Mouse (Mus musculus): ENCODE data around the gene Rsph1.

GRCm38 (mm10) chr17:31275181-31275580, 2.0 kb downstream of the Rsph1 start:
- TF ChIP-seq USF1 (IDR thresholded peaks at IDR 0.05; ENCODE audit: low read depth) = no peak
- no peak for TF ChIP-seq POLR2A (IDR thresholded peaks at IDR 0.05; ENCODE audit: insufficient read length, low read depth)
- TF ChIP-seq CEBPB (IDR thresholded peaks at IDR 0.05; ENCODE audit: insufficient read depth, poor library complexity, severe bottlenecking) = no peak
- no peak for TF ChIP-seq E2F4 (IDR thresholded peaks at IDR 0.05; ENCODE audit: insufficient read depth)
- no peak for TF ChIP-seq MYOD1 (IDR thresholded peaks at IDR 0.05; ENCODE audit: control insufficient read depth in 1 of 3, insufficient read length in 2 of 3, low read depth in 2 of 3)
- TF ChIP-seq TCF3 (IDR thresholded peaks at IDR 0.05; ENCODE audit: insufficient read length, low read depth) = no peak
- no peak for TF ChIP-seq MYOG (IDR thresholded peaks at IDR 0.05; ENCODE audit: control insufficient read depth in 1 of 3, insufficient read depth in 1 of 3, insufficient read length in 2 of 3, low read depth in 2 of 3)
- no peak for TF ChIP-seq MAX (IDR thresholded peaks at IDR 0.05; ENCODE audit: low read depth)
- no peak for TF ChIP-seq TCF12 (IDR thresholded peaks at IDR 0.05; ENCODE audit: insufficient read depth, poor library complexity, severe bottlenecking)
- TF ChIP-seq SRF (IDR thresholded peaks at IDR 0.05; ENCODE audit: control insufficient read depth, insufficient read length, low read depth) = no peak
